Mouse (Mus musculus): ENCODE results near the gene Mrps10.
"Not testable (repeated sequence)": the region's sequence is repeated elsewhere in the genome, so short reads cannot be mapped to it uniquely, and the experiment has no call there.

Mrps10 gene

DNA sequence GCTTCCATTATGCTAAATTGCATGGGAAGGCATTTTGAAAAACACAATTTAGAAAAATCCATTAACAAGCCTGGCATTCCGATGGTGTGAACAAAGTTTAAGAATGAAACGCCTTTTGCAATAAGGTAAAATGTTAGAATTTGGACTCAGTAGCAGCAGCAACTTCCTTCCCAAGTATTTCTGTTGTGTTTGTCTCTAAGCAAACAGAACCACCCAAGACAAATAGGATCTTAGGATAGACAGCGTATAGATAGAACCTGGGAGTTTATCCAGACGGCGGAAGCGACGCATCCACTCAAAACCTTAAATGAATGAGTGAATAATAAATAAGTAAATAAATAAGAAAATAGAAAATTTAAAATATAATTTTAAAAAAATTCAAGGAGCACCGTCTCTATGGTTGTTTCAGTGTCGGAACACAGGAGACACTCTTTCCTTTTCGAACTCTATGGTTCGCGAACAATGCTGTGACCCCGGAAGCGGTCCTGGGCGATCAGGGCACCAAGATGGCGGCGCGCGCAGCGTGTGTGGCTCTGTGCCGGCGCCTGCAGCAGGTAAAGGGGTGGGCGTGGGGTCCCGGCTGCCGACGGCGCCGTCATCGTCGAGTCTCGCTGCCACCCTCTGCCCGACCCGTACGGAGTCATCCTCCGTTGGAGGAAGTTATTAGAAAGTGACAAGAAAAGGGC is at the start of gene Mrps10:
Gene Mrps10, plus strand, starts transcription at position 487 of the 686 bp plus-strand sequence.
- in situ Hi-C loops (cut with MboI, MseI) = no loop called here

DNA sequence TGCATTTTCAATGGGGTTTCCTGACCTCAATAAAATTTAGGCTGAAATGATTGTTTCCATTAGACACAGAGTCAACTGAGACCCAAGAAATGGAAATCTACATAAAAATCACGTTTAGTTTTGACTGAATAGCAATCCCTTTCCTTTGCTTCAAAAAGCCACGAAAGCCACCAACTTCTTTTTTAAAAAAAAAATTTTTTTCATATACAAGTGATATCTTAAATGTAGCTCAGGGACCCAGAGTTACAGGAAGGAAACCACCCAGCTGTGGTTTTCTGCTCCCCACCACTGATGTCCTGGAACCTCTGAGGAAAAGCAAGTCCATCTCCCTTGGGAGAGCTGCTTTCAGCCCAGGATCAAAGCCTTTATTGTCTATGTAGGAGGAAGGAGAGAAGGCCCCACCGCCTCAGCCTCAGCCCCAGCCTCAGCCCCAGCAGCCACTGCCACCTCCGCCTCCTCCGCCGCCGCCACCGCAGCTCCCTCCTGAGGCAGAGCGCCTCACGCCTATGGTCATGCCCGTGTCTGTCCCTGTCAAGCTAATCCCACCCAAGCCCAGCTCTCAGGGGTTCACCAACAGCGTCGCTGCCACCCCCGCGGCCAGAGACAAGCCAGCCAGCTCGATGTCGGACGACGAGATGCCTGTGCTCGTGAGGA is 49.6 kb upstream of the Mrps10 start:
- in situ Hi-C loops (cut with MboI, MseI) = no loop called here

DNA sequence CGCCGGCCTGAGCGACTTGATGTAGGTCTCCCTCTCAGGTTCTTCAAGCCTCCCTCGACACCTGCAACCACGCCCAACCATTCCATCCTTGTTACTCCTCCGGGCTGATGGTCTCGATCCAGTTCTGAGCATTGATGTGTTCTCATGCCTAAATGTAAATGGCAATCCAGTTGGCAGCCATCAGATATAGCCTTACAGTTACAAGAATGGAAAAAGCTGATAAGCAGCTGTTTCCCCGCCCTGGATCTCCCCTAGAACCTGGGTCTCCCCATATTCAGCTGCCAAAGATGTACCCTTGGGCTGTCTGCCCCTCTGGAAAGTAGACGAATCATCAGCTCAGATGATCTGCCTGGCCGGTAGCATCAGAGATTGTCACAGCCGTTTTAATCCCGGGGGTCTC is 48.9 kb upstream of the Mrps10 start:
- in situ Hi-C loops (cut with MboI, MseI) = no loop called here

DNA sequence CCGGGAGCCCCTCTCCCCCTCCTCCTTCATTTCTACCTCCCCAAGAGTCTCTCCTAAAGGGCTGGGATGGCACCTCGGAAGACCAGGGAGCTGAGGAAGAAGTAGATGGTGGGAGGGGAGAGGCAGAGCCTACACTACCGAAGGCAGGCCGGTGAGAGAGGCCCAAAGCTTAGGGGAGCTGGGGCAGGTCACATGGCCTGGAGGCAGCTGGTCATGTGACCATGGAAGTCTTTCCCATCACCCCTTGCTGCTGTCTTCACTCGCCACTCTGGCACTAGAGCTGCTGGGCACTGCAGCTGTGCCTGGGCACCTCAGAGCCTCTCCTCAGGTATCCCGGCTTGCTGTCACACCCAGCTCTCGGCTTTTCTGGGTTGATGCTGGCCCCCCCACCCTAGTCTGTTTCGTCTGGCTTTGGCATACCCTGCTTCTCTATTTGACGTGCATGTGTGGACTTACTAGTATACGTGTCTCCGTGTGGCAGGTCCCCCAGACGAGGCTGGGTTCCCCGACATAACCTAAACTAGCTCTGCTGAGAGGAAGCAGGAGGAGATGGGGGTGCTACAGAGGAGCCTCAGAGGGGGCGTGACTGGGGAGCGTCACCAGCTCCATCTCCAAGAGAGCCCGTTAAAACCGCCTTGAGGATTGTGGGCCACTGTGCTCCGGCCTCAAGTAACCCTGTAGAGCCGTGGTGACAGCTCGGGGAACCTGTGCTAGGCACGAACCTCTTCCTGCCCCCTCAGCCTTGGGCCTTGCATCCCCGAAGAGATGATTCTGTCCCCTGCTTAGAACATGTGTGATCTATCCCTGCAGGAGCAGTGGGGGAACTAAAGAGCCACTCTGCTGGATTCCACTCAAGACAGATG is 46.3 kb upstream of the Mrps10 start:
- in situ Hi-C loops (cut with MboI, MseI) = no loop called here

DNA sequence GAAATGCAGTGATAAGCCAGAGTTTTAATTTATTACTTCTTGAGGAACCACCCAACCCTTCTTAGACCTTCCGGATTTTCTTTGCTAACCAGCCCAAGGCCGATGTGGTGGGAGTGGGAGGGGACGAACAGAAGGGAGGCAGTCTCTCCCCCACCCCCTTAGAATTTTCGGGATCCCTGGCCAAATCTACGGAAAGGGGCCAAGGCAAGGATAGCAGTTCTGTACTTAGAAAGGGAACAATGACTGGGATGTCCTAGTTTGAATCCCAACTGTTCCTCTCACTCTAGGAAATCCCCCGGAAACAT is 45.7 kb upstream of the Mrps10 start:
- in situ Hi-C loops (cut with MboI, MseI) = no loop called here

DNA sequence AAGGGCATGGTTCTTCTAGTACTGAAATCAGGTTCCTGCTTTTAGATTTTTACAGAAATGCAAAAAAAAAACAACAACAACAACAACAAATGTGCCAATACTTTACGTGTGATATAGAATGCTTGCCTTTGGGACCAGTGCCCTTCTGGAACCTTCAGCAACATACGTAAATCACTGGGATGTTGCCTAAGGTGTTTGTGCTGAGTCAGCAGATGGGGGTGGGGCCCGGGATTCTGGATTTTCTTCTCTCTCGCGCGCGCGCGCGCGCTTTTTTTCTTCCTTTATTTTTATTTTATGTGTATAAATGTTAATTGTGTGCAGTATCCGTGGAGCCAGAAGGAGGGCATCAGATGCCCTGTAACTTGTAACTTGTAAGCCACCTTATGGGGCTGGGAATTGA is 41.1 kb upstream of the Mrps10 start:
- in situ Hi-C loops (cut with MboI, MseI) = no loop called here

DNA sequence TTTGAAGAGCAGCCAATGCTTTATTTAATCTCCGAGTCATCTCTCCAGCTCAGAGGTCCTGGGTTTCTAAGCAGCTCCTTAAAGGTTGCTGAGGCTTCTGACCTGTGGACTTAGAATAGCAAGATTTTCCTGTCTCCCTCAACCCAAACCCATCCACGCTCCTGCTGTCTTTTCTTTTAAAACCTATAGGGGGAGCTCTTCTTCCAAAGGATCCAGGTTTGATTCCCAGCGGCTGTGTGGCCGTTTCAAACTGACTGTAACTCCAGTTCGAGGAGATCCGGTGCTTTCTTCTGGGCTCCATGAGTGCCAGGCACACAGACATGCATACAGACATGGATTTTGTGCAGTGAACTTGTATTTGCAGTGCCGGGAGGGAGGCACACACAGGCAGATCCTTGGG is 40.7 kb upstream of the Mrps10 start:
- in situ Hi-C loops (cut with MboI, MseI) = no loop called here

DNA sequence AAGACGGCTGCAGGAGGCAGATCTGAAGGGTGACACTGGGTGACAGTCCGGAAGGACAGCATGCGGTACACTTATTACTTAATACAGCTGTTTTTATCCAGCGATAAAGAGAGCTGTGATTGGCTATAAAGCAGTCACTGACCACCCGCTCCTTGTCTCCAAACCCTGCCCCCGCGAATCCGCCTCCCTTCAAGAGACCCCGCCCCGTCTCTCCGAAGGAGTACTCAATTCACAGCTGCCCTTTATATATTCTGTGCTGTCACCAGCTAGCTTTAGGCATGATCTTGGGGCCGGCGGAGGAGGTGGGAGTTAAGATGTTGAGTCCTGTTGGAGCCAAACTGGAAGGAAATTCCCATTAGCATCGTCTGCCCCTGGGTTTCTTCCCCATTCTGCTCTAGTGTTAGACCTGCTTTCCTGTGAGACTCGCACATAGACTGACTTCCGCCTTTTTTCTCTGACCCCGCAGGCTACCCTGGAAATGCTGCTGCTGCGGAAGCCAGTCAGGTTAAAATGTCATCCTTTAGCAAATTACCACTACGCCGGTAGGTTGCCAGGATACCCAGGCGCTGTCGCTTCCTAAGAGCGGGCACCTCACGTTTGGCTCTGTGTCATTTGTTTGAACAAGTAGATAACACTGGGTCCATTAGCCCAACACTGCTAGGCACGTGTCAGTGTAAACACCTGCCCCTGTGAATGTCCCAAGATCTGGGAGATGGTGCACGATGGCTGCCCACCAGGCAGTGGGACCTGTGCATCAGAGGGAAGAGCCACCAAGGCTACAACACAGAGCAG is 39.9 kb upstream of the Mrps10 start:
- in situ Hi-C loops (cut with MboI, MseI) = no loop called here

DNA sequence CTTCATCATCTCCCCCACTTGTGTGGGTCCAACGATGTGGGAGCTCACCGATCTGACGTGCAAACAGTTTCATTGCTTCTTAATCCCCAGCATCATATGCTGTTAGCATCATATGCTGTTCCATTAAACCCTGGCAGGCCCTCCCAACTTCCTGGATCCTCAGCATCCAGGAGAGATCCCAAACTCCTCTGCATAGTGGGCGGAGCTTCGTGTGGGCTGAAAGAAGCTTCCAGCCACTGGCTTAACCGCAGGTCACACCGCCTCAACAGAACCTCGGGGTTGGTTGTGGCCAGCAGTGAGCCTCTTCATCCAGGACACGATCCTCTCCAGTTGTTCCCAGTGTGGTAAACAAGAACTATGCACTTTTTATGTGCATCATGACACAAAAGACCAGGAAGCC is 38.1 kb upstream of the Mrps10 start:
- in situ Hi-C loops (cut with MboI, MseI) = no loop called here

DNA sequence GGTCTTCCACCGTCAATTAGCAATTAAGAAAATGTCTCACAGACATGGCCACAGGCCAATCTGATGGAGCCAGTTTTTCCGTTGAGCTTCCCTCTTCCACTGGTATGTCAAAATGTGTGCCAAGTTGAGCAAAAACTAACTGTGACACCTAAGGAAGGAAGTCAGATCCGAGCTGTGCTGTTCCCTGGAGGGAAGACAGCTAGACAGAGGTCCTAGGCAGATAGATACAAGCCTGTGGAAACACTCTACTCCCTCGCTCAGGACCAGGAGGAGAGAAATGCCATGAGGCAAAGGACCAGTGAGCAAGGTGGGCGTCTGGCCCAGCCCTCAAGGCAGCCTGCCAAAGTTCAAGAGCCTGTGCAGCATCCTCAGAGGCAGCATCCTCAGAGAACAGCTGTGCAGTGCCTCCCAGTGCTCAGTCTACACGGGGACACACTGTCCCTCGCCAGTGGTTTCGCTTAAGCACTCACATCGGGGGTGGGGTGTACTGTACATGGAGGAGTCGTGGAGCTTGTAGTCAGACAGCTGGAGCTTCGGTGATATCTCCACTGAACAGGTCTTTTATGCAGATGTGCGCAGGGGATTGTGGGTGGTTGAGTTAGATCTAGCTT is 36.6 kb upstream of the Mrps10 start:
- in situ Hi-C loops (cut with MboI, MseI) = no loop called here

DNA sequence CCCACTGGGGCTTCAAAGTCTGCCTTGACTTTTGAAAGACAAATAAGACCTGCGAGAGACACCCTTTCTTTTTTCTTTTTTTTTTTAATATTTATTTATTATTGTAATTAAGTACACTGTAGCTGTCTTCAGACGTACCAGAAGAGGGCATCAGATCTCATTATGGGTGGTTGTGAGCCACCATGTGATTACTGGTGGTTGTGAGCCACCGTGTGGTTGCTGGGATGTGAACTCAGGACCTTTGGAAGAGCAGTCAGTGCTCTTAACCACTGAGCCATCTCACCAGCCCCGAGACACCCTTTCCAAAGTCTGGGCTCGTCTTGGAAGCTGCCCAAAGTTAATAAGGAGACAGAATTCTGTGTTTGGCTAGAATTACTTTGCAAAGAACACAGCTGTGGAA is 36.0 kb upstream of the Mrps10 start:
- in situ Hi-C loops (cut with MboI, MseI) = not testable (repeated sequence)

DNA sequence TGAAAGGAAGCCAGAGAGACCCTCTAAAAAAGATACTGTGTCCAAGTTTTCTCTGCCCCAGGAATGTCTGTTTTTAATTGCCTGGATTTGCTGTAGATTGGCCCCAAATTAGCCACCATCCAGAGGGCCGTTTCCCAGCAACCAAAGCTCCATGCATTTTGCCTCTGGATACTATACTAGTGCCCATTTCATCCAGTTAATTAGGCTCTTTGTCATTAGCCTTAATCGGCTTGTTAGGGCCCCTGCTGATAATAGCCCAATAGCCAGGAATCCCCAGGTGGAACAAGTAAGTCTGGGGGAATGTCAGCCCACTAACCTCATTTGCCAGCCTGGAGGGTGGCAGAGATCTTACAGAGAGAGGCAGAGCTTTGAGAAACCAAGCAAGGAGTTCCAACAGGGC is 35.3 kb upstream of the Mrps10 start:
- in situ Hi-C loops (cut with MboI, MseI) = no loop called here

DNA sequence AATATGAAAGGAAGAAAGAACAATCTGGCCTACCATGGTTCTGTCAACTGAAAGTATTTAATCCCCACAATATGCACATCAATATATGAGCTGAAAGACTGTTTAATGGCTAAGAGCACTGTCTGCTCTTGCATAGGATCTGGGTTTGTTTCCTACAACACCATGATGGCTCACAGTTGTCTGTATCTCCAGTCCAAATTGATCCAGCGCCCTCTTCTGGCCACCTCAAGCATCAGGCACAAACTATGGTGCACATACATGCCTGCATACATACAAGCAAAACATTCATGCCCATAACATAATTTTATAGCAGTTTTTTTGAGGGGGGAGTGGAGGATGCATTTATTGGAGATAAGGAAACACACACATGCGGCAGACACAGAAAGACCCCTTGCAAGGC is 25.6 kb upstream of the Mrps10 start:
- in situ Hi-C loops (cut with MboI, MseI) = no loop called here

DNA sequence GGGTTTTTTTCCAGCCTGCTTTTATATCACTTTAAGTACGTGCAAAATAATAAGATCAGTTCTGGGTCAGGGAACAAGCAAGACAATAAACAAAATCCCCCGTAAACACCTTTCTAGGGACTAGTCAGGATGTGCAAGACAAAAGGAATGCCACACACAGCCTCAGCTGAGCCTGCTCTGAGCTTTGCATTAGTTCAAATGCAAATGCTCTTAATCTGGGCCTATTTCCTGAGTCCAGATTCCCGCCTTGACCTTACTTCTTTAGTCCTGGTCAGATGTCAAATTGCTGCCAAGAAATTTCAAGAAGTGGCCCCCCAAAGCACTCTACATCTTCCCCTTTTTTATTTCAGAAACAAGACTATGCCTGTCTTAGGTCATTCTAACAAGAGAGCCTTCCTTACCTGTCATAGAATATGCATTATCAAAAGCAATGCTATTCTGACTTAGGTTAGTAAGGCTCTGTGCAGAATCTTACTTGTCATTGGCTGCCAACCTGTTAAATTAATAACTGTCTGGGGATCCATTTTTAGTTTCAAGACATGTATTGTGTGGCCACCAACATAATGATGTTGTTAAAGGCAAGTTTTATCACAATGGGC is 18.9 kb upstream of the Mrps10 start:
- in situ Hi-C loops (cut with MboI, MseI) = no loop called here

DNA sequence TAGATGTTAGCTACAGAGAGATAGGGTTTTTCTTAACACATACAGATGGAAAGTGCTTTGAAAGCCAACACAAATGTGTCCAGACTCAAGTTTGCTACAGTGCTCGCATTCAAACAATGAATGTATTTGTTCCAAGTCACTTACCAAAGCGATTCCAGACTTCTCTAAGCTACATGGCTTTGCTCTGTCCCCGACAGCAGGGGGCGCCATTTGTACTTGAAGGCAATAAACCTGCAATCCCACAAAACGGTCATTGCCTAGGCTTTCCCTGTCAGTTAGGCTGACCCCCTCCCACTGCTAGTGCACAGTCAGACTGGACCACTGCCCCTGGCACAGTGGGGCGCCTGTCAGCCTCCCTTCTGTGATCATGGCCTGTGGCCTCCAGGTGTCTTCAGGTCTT is 8.7 kb upstream of the Mrps10 start:
- in situ Hi-C loops (cut with MboI, MseI) = no loop called here

DNA sequence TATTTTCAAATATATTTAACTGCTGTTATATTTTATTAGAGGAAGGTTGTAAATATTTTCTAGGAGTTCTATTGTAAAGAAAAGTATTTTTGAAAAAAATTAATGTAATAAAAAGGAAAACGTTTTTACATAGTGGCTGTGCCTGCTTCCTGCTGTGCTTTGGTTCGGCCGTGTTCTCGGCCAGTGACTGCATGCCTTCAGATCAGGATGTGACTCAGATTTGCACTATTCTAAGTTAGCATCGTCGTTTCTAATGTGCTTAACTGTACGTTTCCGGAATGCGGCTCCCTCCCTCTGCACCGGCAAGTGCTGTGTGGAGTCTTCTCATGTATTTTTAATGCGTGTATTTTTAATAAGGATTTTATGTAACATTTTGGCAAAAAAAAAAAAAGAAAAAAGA is 7.3 kb upstream of the Mrps10 start:
- in situ Hi-C loops (cut with MboI, MseI) = no loop called here

DNA sequence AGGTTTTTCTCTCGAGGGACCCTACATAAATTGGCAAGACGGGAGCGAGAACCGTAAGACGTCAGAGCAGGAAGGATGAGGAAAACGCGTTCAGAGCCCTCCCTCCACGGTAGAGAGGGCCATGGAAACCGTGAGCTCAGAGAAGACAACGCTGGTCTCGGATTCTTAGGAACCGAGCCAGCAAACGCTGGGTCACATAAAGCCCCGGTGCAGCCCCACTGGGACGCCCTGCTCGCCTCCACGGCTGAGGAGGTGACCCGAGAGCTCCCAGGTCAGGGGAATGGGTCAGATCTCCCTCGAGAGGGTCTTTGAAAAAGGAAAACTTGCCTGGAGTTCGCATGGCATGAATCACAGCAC is 378 bp downstream of the Mrps10 start:
- in situ Hi-C loops (cut with MboI, MseI) = no loop called here

DNA sequence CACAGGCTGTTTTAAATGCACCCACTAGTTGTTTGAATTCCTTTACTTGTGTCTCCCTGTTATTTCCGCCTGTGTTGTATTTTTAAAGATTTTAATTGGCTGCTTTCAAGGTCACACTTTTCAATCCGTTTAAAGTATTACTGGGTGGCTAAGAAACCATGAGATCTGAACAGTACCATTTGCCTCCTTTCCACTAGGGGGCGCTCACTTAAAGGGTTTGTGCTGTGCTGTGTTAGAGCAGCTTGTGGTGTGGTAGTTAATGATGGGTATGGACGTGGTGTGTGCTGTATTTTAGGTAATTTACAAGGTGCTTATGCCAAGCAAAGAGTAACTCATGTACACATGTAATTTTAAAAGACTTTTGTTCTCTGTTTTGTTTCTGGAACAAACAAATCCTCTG is 2.8 kb downstream of the Mrps10 start:
- in situ Hi-C loops (cut with MboI, MseI) = no loop called here

DNA sequence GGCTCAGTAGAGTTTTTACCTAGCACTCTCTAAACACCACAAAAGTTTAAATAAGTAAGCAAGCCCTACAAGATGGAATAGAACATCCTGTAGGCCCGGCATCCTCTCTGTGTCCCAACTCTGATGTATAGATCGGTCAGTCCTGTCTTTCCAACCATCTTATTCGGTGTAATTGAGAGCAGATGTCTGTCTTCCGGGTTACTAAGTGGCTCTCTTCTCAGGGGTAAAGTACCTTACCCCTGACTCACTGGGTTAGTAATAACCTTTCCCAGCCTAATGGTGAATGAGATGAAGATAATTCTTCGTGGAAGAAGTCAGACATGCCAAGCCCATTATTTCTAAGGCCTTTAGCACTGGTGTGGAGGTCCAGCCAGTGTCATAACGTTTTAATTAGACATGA is 5.3 kb downstream of the Mrps10 start:
- in situ Hi-C loops (cut with MboI, MseI) = no loop called here

DNA sequence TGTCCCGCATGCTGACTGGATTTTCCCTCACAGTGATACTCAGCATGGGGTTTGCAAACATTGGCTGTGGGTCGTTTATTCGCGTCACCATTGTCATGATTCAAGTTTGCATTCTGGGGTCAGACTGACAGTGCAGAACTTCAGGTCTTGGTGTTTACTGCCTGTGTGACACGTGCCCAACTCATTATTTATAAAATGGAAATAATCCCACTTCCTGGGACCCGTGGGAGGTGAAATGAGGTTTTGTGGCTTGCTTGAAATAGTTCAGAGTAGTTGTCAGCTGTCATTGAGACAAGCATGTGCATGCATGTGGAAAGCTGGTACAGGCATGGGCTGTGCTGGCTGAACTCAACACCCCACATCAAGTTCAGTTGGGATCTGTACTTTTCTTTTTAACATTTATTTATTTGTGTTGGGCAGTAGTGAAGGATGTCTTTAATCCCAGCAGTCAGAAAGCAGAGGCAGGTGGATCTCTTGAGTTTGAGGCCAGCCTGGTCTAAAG is 8.1 kb downstream of the Mrps10 start:
- in situ Hi-C loops (cut with MboI, MseI) = no loop called here

DNA sequence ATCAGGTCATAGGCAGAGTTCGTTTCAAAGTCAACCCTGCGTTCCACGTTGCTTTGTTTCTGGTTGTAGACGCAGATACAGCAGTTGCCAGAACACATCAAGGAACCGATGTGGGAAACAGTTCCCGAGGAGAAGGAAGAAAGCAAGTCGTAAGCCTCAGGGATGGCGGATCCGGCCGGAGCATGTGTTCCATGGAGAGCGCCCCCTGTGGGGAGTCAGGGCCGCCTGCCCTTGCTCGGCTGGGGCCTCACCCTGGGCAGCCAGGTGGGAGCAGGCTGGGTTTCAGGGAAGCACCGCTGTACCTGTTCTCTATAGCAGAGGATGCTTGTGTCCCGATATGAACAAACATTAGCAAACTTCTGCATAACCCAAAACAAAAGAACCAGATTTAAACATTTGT is 9.4 kb downstream of the Mrps10 start:
- in situ Hi-C loops (cut with MboI, MseI) = no loop called here
